Mouse (Mus musculus) cerebellum, adult 11-12 months (tissue): ENCODE data around the gene Sept9.

Experiments used
- DNase-seq: peaks from one replicate; pipeline ENCODE4 v3.0.0; 2022

Gene Sept9

GRCm38 (mm10) chr11:117176304-117176703, 23.2 kb upstream of the Sept9 start:
- peak; percentile 49 for DNase-seq

GRCm38 (mm10) chr11:117176900-117177299, 22.6 kb upstream of the Sept9 start:
- no peak for DNase-seq

GRCm38 (mm10) chr11:117177303-117177979, 22.0 kb upstream of the Sept9 start:
- DNase-seq = peak; percentile 87

GRCm38 (mm10) chr11:117179902-117180301, 19.6 kb upstream of the Sept9 start:
- no peak for DNase-seq

- DNase-seq = no peak
These were observed 16.7 kb upstream of the Sept9 start for GRCm38 (mm10) chr11:117182808-117183207.

- DNase-seq = no peak
These were observed 16.2 kb upstream of the Sept9 start for GRCm38 (mm10) chr11:117183299-117183698.

GRCm38 (mm10) chr11:117183841-117184240, 15.6 kb upstream of the Sept9 start:
- no peak for DNase-seq

GRCm38 (mm10) chr11:117185076-117185933, 14.2 kb upstream of the Sept9 start:
- no peak for DNase-seq

GRCm38 (mm10) chr11:117191524-117191923, 7.9 kb upstream of the Sept9 start:
- no peak for DNase-seq

GRCm38 (mm10) chr11:117194475-117194937, 5.0 kb upstream of the Sept9 start:
- no peak for DNase-seq

- DNase-seq = no peak
These were observed 3.8 kb upstream of the Sept9 start for GRCm38 (mm10) chr11:117195616-117196015.

- no peak for DNase-seq
These were observed 2.8 kb upstream of the Sept9 start for GRCm38 (mm10) chr11:117196681-117197080.

GRCm38 (mm10) chr11:117198122-117198521, 1.3 kb upstream of the Sept9 start:
- no peak for DNase-seq

- no peak for DNase-seq
These were observed 2.4 kb downstream of the Sept9 start for GRCm38 (mm10) chr11:117201846-117202245.

- DNase-seq = no peak
These were observed 5.1 kb downstream of the Sept9 start for GRCm38 (mm10) chr11:117204606-117205005.

- DNase-seq = no peak
These were observed 5.6 kb downstream of the Sept9 start for GRCm38 (mm10) chr11:117205042-117205441.

GRCm38 (mm10) chr11:117205447-117205846, 6.0 kb downstream of the Sept9 start:
- DNase-seq = no peak

- DNase-seq = no peak
These were observed 8.0 kb downstream of the Sept9 start for GRCm38 (mm10) chr11:117207436-117207835.

- DNase-seq = no peak
These were observed 8.8 kb downstream of the Sept9 start for GRCm38 (mm10) chr11:117208151-117208673.

GRCm38 (mm10) chr11:117216713-117217112, 17.3 kb downstream of the Sept9 start:
- no peak for DNase-seq

GRCm38 (mm10) chr11:117218070-117218469, 18.6 kb downstream of the Sept9 start:
- DNase-seq = no peak

GRCm38 (mm10) chr11:117218498-117218897, 19.0 kb downstream of the Sept9 start:
- no peak for DNase-seq

GRCm38 (mm10) chr11:117220777-117221176, 21.3 kb downstream of the Sept9 start:
- no peak for DNase-seq

GRCm38 (mm10) chr11:117221182-117221581, 21.7 kb downstream of the Sept9 start:
- DNase-seq = no peak
